Mouse (Mus musculus) neutrophil, adult 83 days (primary cell): Measurements from ENCODE around the gene Etnppl. TPM values are rescaled to one million over a fixed set of nuclear protein-coding genes. Genes with fewer than 3 reads are reported as not detected.

Experiments used
- total RNA-seq, 2 experiments: library from RNA; stranded (reverse); gene quantifications; one replicate each; pipeline ENCODE4 v1.2.4; 2023

The Etnppl gene
- total RNA-seq, result not detected

GRCm38 (mm10) chr3:130617439-130617898 lies at the start of gene Etnppl:
TSS of gene Etnppl (plus strand) at chr3:130617448.

Other genes starting within 250 kb of the Etnppl start
- gene Ostc, start 92.0 kb downstream of the Etnppl start, total RNA-seq, result 10 to 100 TPM; 57.7 to 60.4 TPM
- gene Rpl34, start 113.0 kb downstream of the Etnppl start, total RNA-seq, result 100 to 1,000 TPM; 570 to 621 TPM